Mouse (Mus musculus) large intestine, adult 2 months (tissue): ENCODE results near the gene Psmd10. TPM values are rescaled to one million over a fixed set of nuclear protein-coding genes. Genes with fewer than 3 reads are reported as not detected.

Experiments used
- DNase-seq: peaks from one replicate; pipeline ENCODE4 v3.0.0-alpha.2; 2012; ENCODE audit warnings: low read depth, low spot score
- WGBS: fragments of 180-500 bp; shearing (Covaris S2); methylation state at CpG from one replicate; pipeline ENCODE4 v1.1.7; 2018; 5-methylcytosine and 5-hydroxymethylcytosine counted together
- polyA plus RNA-seq: library from polyadenylated mRNA; depleted of rRNA; stranded (reverse); fragments of >200 nt; gene quantifications from 2 replicates; pipeline ENCODE4 v1.2.3, GENCODE M21; 2012; rRNA removed

The Psmd10 gene
- 7.1 and 8.3 TPM in 2 replicates for polyA plus RNA-seq

DNA sequence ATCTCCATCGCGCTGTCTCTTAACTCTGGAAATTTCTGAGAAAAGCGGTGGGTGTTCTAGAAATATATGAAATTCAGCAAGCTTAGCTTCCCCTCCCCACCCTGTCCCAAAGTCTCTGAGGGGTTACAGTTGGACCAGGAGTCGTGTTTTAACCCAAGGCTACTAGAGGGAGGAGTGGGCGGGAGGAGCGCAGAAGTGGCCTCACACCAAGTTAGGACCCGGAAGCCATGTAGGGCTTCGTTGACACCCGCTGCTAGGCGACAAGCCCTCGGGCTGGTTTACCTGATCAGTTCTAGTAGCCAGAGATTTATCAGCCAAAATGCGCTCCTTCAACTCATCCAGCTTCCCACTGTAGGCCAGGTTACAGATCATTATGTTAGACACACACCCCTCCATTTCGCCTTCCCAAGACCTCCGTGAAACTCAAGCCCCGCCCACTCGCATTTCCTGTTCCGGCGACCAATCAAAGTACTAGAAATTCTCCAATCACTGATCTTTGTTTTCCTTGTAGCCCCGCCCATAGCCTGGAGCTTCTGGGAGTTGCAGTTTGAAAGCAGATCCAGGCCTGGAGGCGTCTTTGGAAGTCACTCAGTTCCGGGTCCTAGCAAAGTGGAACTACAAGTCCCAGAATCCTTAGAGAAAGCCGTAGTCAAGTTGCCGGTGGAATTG is at the start of gene Psmd10, which contains the start of gene Atg4a:
Psmd10 (minus strand) TSS at position 457 of the 669 bp plus-strand sequence.
Atg4a (plus strand) TSS at position 636 of the 669 bp plus-strand sequence.
- peak; percentile 75 for DNase-seq
- 17% methylated on average over 23 of the region's 23 CpGs for WGBS

DNA sequence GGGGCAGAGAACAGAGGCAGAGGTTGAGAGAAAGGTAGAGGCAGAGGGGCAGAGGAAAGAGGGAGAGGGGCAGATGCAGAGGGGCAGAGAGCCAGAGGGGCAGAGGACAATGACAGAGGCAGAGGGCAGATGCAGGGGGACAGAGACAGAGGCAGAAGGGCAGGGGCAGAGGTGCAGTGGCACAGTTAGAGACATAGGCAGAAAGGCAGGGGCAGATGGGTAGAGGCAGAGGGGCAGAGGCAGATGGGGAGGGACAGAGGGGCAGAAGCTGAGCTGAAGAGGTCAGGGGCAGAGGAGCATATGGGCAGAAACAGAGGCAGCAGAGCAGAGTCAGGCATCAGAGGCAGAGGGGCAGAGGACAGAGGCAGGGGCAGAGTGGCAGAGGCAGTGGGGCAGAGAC is 42.4 kb upstream of the Psmd10 start:
- no peak for DNase-seq

DNA sequence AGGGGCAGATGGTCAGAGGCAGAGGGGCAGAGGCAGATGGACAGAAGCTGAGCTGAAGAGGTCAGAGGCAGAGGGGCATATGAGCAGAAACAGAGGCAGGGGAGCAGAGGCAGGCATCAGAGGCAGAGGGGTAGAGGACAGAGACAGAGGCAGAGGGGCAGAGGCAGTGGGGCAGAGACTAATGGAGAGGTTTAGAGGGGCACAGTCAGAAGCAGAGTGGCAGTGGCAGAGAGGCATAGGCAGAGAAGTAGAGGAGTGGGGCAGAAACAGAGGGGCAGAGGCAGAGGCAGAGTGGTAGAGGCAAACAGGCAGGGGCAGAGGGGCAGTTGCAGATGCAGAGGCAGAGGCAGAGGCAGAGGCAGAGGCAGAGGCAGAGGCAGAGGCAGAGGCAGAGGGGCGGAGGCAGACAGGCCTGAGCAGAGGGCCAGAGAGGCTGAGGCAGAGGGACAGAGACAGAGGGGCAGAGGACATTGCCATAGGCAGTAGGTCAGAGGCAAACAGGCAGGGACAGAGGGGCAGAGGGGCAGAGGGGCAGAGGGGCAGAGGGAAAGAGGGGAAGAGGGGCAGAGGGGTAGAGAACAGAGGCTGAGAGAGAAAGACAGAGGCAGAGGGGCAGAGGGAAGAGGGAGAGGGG is 41.5 kb upstream of the Psmd10 start:
- 83% methylated on average over 1 of the region's 1 CpGs for WGBS

DNA sequence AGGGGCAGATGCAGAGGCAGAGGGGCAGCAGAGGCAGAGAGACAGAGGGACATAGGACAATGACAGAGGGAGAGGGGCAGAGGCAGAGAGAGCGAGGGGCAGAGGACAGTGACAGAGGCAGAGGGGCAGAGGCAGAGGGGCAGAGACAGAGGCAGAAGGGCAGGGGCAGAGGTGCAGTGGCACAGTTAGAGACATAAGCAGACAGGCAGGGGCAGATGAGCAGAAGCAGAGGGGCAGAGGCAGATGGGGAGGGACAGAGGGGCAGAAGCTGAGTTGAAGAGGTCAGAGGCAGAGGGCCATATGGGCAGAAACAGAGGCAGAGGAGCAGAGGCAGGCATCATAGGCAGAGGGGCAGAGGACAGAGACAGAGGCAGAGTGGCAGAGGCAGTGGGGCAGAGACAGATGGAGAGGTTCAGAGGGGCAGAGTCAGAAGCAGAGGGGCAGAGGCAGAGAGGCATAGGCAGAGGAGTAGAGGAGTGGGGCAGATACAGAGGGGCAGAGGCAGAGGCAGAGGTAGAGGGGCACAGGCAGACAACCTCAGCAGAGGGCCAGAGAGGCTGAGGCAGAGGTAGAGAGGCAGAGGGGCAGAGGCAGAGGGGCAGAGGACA is 40.5 kb upstream of the Psmd10 start:
- WGBS: 90% methylated on average over 1 of the region's 1 CpGs
- DNase-seq: no peak

More for the DNA sequence above, 41.5 kb upstream of the Psmd10 start:
- DNase-seq: no peak

DNA sequence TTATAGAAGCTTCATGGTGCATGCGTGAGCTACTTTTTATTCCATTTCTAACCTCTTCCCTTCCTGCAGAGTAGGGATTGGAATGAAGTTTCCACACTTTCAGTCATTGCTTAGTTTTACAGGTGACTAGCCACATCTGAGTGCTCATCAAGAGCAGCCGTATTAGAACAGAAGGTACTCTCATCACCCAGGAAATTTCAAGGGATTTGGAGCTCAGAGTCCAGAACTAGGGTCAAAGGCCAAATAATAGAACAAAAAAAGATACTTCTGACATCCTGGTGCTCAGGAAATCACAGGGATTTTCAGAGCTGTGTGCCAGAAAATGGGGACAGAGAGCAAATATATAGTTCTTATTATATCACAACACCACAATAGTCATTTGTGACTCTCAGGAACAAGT is 28.7 kb upstream of the Psmd10 start:
- WGBS: 61% methylated on average over 2 of the region's 2 CpGs
- DNase-seq: no peak

DNA sequence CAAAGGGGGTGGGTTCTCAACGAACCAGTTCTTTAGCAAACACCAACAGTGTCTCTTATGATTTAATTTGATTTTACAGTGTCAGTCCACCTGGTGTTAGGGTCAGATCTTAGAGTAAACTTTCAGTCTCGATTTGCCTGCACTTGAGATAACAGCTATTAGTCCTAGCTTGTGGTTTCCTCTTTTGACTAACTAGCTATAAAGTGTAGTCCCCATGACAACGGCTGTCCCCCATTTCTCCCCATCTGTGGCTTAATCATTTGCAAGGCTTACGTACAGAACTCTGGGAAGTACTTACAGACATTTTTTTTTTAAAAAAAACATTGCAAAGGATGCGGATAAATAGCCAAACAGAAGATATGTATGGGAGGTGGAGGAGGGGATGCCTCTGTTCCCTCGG is 28.3 kb upstream of the Psmd10 start:
- 29% methylated on average over 6 of the region's 6 CpGs for WGBS

DNA sequence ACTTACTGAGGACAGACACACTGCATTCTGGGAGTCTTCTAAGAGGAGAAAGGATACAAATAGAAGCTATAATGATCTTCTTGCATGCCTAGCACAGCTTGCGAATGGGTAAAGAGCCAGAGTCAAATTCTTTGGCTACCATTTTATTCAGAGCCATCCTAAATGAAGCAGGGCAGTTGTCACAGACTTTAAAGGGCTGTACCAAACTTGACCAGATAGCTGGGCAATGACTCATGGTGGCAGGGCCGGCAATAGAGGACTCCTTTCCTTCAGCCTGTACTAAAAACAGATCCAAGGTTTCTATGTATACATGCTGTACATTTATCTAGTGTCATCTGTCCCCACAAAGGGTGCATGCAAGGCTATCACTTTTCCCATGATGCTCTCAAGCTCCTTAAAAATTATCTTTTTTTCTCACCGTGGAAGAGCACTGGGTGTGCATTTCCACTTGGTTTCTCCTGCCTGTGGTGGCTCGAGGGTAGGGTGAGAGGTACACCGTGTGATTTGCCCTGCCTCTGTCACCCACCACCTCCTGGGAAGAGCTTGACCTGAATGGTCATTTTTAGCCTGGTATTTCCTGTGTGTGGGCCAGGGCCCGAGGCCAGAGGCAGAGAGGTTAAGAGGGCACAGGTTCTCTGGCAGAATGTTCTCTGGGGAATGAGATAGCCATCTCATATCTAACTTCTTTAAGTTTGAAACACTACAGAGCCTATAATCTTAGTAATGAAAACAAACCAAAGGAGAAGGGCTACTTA is 26.9 kb upstream of the Psmd10 start:
- WGBS: 40% methylated on average over 6 of the region's 6 CpGs

More for the DNA sequence above, 28.3 kb upstream of the Psmd10 start:
- no peak for DNase-seq

DNA sequence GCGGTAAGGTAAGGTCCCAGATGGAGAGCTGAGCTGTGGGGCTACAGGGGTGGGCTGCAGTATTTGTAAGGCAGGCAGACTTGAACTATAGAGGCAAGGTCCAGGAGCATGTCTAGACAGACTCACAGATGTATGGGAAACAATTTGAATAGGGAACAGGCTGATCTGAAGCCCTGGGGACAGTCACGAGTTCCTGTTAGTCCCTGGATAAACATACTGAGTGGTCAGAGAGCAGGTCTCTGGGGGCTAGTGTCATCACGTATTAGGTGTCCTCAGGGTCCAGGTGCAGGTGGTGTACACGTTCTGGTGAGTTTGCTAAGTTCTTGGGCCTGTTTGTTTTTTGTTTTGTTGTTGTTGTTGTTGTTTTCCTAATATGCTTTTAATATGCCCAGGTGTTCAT is 23.6 kb upstream of the Psmd10 start:
- DNase-seq: no peak
- 66% methylated on average over 4 of the region's 4 CpGs for WGBS

More for the DNA sequence above, 26.9 kb upstream of the Psmd10 start:
- DNase-seq: no peak

DNA sequence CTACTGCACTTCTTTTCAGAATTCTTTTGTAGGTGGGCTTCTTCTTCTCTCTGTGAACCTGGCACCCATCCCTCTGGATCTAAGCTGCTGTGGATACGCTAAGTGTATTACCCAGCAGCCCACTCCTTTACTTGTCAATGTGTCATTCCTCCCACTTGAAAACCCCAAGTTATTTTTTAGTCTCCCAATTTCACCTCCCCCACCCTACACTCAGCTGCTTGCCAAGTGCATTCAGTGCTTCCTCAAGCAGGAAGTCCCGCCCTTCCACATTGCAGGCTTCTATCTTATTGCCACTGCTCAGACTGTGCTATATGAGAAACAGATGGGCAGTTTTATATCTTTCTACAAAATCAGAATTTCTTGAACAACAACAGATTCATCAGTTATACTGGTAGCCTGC is 23.0 kb upstream of the Psmd10 start:
- WGBS: 62% methylated on average over 2 of the region's 2 CpGs
- no peak for DNase-seq

DNA sequence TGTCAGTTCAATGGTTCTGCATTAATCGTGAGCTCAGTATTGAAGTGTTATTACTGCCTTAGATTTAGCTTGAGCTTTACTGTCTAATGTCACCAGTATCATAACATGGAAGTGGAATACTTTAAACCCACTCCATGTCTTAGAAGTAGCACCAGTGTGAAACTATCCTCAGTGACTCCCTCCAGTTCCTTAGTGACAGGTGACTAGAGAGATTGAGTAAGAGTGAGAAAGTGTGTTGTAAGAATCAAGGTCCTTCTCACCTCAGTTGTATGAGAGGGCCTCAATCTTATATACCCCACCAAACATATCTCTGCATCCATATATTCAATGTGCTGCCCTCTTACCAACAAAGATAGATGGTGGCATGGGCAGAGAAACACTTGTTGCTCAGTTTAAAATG is 22.4 kb upstream of the Psmd10 start:
- DNase-seq: no peak
- WGBS: 90% methylated on average over 1 of the region's 1 CpGs

DNA sequence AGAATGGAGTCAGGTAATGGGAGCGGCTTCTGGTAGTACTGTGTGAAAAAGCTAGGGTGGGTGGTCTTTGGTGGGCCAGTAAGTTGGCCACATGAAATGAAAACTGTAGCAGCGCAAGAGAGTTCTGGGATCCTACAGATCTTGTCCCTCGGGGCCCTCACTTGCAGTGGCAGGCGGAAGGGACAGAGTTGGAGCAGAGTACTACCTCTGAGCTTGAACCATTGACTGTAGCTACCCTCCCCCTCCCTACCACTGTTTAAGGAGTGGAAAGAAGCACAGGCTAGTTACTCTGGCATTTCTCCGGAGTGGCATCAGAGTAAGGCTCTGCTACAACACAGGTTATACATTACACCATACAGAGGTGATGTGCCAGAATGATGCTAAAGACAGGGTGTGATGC is 431 bp upstream of the Psmd10 start:
- DNase-seq: no peak
- WGBS: 11% methylated on average over 5 of the region's 5 CpGs

DNA sequence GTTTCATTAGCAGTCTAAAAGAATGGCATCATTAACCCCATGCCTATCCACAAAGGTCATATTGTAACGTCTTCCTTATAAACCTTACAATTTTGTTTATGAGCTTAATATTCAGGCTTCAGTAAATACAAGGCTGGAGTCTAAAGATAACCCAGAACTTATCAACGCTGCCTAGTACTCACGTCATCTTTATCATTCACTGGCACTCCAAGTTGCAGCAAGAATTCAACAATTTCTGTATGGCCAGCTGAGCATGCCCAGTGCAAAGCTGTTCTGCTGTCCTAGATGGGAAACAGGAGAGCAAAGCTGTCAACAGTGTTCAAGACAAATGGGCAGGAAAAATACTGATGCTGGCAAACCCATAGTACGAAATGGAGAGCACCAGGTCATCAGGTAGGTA is 2.9 kb downstream of the Psmd10 start:
- WGBS: 84% methylated on average over 4 of the region's 4 CpGs
- no peak for DNase-seq

DNA sequence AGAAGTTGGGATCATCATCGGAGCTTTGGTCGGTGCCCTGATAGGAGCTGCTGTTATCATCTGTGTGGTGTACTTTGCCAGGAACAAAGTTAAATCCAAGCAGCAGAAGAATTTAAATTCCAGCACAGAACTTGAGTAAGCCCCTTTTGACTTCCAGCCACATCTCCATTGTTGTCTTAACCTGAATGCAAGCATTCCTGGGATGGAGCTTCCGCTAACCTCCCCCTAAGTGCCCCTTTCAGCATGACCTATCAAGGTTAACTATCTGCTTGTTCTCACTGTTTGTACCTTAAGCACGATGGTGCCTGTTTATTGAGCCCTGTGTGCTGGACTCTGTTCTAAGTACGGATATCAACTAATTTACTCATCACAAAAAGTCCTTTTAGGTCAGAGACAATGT is 20.3 kb downstream of the Psmd10 start:
- 58% methylated on average over 5 of the region's 5 CpGs for WGBS

DNA sequence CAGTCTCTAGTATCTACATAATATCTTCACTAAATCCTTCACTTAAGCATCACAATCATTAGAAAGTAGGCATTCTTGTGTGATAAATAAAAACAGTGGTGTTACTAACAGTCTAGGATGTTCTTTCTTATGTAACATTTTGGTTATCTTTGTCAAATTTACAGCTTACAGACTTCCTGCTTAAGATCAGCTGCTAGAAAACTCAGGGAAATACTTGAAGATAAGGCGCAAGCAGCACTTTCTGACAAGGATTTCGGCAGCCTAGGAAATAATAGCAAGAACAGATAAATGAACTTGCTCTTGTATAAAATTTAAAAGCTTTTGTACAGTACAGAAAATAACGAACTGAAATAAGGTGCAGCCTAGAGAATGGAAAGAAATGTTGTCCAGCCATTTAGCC is 23.3 kb downstream of the Psmd10 start:
- no peak for DNase-seq
- WGBS: 79% methylated on average over 3 of the region's 3 CpGs

More for the DNA sequence above, 20.3 kb downstream of the Psmd10 start:
- no peak for DNase-seq

DNA sequence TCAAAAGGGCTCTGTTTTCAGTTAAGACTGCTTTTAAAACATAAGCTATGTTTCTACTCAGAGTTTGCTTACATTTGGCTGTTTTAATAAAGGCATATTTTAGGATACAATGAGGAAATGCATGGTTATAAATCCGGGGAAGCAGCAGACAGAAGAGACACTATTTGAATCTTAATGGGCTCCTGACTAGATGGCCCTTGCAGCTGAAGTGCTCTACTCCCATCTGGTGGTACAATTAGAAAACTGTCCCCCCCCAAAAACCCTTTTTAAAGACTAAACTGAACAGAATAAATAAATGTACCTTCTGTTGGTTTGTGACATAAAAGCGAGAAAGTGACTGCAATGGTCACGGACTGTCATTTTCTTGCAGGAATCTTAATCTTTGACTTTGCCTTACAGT is 24.5 kb downstream of the Psmd10 start:
- 62% methylated on average over 3 of the region's 3 CpGs for WGBS
- no peak for DNase-seq

DNA sequence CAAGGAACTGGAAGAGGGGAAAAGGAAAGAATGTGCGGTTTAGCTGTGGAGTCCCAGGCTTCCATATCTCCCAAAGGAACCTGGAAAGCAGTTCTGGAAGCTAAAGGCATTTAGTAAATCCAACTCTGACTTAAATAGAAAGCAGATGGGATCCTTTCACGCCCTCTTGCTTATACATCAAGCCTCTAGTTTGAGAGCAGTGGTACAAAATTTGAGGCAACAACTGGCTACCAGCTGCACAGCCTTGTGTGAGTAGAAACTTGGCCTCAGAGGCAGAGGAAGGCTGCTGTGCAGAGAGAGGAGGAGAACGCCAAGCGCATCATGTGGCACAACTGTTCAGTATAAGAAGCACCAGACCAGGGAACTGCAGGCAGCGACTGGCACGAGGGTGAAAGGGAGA is 35.2 kb downstream of the Psmd10 start:
- no peak for DNase-seq
- WGBS: 81% methylated on average over 6 of the region's 6 CpGs

DNA sequence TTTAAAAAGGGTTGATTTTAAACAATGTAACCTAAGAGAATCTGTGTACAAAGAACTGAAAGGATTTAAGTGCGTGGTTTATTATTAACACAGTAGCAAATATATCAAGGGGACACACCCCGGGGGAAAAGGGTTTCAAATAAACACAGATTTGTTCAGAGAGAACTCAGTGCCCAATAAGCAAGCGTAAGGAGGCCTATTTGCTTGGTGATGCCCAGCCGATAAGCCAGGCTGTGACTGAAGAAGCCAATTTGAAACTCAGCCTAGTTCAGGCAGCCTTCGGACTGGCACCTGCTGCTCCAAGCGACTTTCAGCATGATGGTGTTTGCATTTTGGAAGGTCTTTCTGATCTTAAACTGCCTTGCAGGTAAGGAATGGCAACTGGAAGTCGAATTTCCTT is 49.2 kb downstream of the Psmd10 start, which contains the start of gene Vsig1:
Vsig1 (plus strand) TSS at position 249 of the 400 bp plus-strand sequence.
- DNase-seq: no peak
- WGBS: 40% methylated on average over 7 of the region's 7 CpGs

DNA sequence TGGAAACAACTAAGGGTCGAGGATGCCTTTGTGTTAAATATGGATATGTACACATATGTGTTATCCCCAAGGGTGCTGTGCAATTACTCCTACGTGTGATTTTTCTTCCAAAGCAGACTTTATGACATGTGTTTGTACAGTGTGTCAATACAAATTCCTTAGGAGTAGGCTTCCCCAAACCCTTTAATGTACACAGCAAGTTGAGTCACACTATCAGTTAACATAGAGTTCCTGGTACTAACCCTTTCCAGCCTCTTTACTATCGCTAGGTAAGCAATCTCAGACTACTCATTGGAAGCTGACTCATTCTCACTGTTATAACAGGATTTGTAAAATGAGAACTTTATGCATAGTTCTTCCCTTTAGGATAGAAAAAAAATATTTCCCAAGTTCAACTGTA is 53.0 kb downstream of the Psmd10 start:
- 48% methylated on average over 3 of the region's 3 CpGs for WGBS
- DNase-seq: no peak
